Mouse (Mus musculus): ENCODE results near the gene Wdfy3. TPM values are rescaled to one million over a fixed set of nuclear protein-coding genes. Genes with fewer than 3 reads are reported as not detected.

Wdfy3 gene
- polyA plus RNA-seq, 1 experiment from 2014 or later = 14.3 TPM

DNA sequence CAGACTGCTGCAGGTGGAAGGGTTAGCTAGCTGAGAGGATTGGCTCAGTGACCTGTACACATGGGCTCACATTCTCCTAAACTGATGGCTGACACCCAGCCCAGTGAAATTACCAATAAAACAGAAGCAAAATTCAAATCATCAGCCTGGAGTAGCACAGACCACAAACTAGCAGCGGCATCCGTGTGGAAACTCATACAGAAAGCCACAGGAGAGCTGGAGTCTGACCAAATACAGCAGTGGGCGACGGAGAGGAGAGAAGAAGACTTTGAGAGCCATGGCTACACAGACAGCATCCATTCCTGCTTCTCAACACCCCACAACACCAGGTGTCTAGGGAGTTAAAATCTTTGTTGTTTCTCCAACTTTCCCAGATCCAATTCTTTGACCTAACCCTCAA lies 110.8 kb downstream of the Wdfy3 start:
- Histone ChIP-seq H3K36me3 (ENCODE audit: control insufficient read depth, insufficient read depth, low read length) (peaks cover 11% of the 10 kb centered on the region), H3K4me3 (ENCODE audit: low read depth, low read length) (no peak overlapping the region), H3K9ac (ENCODE audit: low read depth, low read length) (no peak overlapping the region), H3K9me3 (replicated peaks; ENCODE audit: control insufficient read depth, low read length) (no peaks in the 10 kb centered on the region), H3K27me3 (ENCODE audit: control insufficient read depth, insufficient read depth, low read length) (no peaks in the 10 kb centered on the region), H3K4me1 (ENCODE audit: control insufficient read depth, insufficient read depth, low read length) (no peaks in the 10 kb centered on the region), H3K4me2 (no peak overlapping the region), H3K27ac (ENCODE audit: low read depth, low read length) (no peak overlapping the region)
- ATAC-seq (replicated peaks; ENCODE audit: insufficient number of reproducible peaks, low FRiP score, low TSS enrichment) = no peak
- WGBS (ENCODE audit: insufficient replicate concordance) = 98% methylated on average over 4 of the region's 4 CpGs

DNA sequence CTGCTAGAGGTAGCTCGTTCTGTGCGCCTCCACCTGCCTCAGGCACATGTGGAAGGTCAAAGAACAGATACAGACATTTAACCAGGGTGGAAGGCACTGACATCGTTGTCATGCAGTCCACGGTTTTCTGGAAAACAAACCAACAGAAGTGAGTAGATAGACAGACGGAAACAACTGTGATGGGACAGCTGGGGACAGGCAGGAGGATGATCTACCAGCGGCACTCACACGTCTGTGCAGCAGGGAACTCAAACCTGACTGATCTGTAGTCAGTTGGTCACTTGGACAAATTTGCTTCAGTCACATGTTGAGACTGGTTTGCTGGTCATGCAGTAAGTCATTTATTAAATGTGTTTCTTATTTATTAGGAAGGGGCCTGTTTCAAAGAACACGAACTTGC lies 112.3 kb downstream of the Wdfy3 start:
- Histone ChIP-seq H3K27ac (ENCODE audit: low read depth, low read length) (no peak overlapping the region), H3K4me3 (ENCODE audit: low read depth, low read length) (no peak overlapping the region), H3K9me3 (replicated peaks; ENCODE audit: control insufficient read depth, low read length) (no peaks in the 10 kb centered on the region), H3K4me2 (no peak overlapping the region), H3K4me1 (ENCODE audit: control insufficient read depth, insufficient read depth, low read length) (no peaks in the 10 kb centered on the region), H3K9ac (ENCODE audit: low read depth, low read length) (no peak overlapping the region), H3K27me3 (ENCODE audit: control insufficient read depth, insufficient read depth, low read length) (no peaks in the 10 kb centered on the region), H3K36me3 (ENCODE audit: control insufficient read depth, insufficient read depth, low read length) (peaks cover 11% of the 10 kb centered on the region)
- ATAC-seq (replicated peaks; ENCODE audit: insufficient number of reproducible peaks, low FRiP score, low TSS enrichment) = no peak
- WGBS (ENCODE audit: insufficient replicate concordance) = 82% methylated on average over 8 of the region's 8 CpGs

DNA sequence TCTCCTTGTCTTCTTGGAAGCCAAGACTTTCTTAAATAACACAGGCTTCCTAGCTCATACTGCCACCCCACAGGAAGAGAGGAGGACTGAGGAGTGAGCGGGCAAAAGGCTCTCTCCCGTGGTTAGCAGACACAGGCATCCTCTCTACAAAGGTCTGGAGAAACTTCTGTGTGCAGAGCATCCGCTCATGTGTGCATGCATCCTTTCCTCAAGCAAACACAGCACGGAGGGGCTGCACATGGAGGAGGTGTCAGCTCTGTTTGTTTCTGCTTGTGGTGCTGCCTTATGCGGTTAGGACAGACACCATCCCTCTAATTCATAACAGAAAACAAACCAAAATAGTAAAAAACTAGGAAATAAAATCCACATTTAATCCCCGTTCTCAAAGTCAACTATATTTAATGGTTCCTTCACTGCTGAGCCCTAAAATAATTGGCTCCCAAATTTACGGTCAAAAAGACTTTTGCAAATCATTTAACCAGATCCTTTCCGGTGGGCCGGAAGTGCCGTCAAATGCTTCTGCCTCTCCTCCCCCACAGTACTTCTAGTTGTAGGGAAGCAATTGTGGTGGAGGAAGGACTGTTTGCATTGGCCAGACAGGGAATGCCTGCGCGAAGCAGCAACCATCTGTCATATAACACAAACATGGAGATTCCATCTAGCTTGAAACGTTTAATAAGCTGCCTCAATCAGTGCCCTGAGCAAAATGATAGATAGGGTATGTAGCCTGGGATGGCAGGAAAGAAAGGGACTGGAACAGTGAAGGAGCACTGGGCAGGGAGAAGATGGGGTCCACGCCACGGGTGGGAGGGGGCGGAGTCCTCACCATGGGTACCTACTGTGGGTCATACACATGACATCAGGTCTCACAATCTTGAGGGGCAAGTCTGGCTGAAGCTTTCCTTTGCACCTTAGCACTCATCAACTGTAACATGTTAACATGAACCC lies 115.1 kb downstream of the Wdfy3 start:
- H3K27ac ChIP-seq (ENCODE audit: low read depth, low read length) = no peak overlapping the region
- no peaks in the 10 kb centered on the region for H3K27me3 ChIP-seq (ENCODE audit: control insufficient read depth, insufficient read depth, low read length)
- H3K4me2 ChIP-seq = no peak overlapping the region
- no peak overlapping the region for H3K4me3 ChIP-seq (ENCODE audit: low read depth, low read length)
- H3K4me1 ChIP-seq (ENCODE audit: control insufficient read depth, insufficient read depth, low read length) = no peaks in the 10 kb centered on the region
- no peak for ATAC-seq (replicated peaks; ENCODE audit: insufficient number of reproducible peaks, low FRiP score, low TSS enrichment)
- no peaks in the 10 kb centered on the region for H3K9me3 ChIP-seq (replicated peaks; ENCODE audit: control insufficient read depth, low read length)
- H3K36me3 ChIP-seq (ENCODE audit: control insufficient read depth, insufficient read depth, low read length) = peaks cover 17% of the 10 kb centered on the region
- H3K9ac ChIP-seq (ENCODE audit: low read depth, low read length) = no peak overlapping the region
- WGBS (ENCODE audit: insufficient replicate concordance) = 87% methylated on average over 16 of the region's 16 CpGs

DNA sequence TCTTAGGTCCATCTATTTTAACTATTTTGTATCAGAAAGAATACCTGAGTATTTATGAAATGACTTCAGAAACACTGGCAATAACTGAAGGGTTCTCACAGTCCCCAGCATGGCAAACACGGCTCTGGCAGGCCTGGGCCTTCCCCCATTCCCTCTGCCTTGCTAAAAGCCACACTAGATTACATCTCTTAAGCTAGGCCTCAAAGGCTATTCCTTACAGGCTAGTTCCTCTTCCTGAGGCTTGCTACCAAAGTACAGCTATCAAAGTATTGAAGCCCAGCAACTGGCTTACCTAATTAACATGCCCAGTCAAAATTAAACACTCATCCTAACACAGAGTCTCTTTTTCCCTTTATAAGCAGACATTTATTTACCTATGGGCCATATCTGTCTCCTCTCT lies 117.8 kb downstream of the Wdfy3 start:
- ATAC-seq (replicated peaks; ENCODE audit: insufficient number of reproducible peaks, low FRiP score, low TSS enrichment) = no peak
- Histone ChIP-seq H3K4me2 (no peak overlapping the region), H3K4me3 (ENCODE audit: low read depth, low read length) (no peak overlapping the region), H3K9me3 (replicated peaks; ENCODE audit: control insufficient read depth, low read length) (no peaks in the 10 kb centered on the region), H3K27me3 (ENCODE audit: control insufficient read depth, insufficient read depth, low read length) (no peaks in the 10 kb centered on the region), H3K27ac (ENCODE audit: low read depth, low read length) (no peak overlapping the region), H3K9ac (ENCODE audit: low read depth, low read length) (no peak overlapping the region), H3K36me3 (ENCODE audit: control insufficient read depth, insufficient read depth, low read length) (peaks cover 26% of the 10 kb centered on the region), H3K4me1 (ENCODE audit: control insufficient read depth, insufficient read depth, low read length) (no peaks in the 10 kb centered on the region)
- WGBS (ENCODE audit: insufficient replicate concordance) = 85% methylated on average over 1 of the region's 1 CpGs

DNA sequence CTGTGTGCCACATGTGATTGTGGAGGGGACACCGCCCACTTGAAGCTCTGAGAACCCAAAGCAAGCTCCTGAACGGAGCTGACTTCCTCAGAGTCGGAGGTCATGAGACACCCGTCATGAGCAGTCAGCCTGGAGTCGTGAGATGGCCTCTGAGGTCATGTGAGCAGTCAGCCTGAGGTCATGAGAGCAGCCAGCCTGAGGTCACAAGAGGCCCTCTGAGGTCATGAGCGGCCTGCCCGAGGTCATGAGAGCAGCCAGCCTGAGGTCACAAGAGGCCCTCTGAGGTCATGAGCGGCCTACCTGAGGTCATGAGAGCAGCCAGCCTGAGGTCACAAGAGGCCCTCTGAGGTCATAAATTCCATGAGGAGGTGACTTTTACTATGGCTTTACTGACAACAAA lies 120.4 kb downstream of the Wdfy3 start:
- H3K4me1 ChIP-seq (ENCODE audit: control insufficient read depth, insufficient read depth, low read length) = no peaks in the 10 kb centered on the region
- peaks cover 26% of the 10 kb centered on the region for H3K36me3 ChIP-seq (ENCODE audit: control insufficient read depth, insufficient read depth, low read length)
- H3K9ac ChIP-seq (ENCODE audit: low read depth, low read length) = no peak overlapping the region
- no peak overlapping the region for H3K4me3 ChIP-seq (ENCODE audit: low read depth, low read length)
- no peak for ATAC-seq (replicated peaks; ENCODE audit: insufficient number of reproducible peaks, low FRiP score, low TSS enrichment)
- H3K4me2 ChIP-seq = no peak overlapping the region
- no peak overlapping the region for H3K27ac ChIP-seq (ENCODE audit: low read depth, low read length)
- no peaks in the 10 kb centered on the region for H3K9me3 ChIP-seq (replicated peaks; ENCODE audit: control insufficient read depth, low read length)
- WGBS (ENCODE audit: insufficient replicate concordance) = 75% methylated on average over 8 of the region's 8 CpGs
- H3K27me3 ChIP-seq (ENCODE audit: control insufficient read depth, insufficient read depth, low read length) = no peaks in the 10 kb centered on the region

DNA sequence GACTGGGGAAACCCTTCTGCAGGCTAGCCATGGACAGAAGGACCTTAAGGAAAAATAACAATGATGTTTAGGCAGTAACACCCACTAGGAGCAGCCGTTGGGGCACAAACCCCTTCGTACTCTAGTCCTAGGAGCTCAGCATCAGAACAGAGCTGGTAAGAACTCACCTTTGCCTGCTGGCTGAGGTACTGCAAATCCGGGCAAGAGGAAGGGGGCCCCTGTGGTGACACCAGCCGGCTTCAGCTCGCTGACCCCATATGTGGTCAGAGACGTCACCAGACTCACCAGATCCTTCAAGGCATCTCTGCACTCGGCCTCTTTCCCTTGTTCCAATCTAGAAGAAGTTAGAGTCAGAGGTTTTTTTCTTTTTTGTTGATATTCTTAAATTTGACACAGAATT lies 121.1 kb downstream of the Wdfy3 start:
- H3K4me3 ChIP-seq (ENCODE audit: low read depth, low read length) = no peak overlapping the region
- no peaks in the 10 kb centered on the region for H3K4me1 ChIP-seq (ENCODE audit: control insufficient read depth, insufficient read depth, low read length)
- no peak overlapping the region for H3K4me2 ChIP-seq
- H3K36me3 ChIP-seq (ENCODE audit: control insufficient read depth, insufficient read depth, low read length) = peaks cover 31% of the 10 kb centered on the region
- no peaks in the 10 kb centered on the region for H3K27me3 ChIP-seq (ENCODE audit: control insufficient read depth, insufficient read depth, low read length)
- H3K9me3 ChIP-seq (replicated peaks; ENCODE audit: control insufficient read depth, low read length) = no peaks in the 10 kb centered on the region
- WGBS (ENCODE audit: insufficient replicate concordance) = 89% methylated on average over 7 of the region's 7 CpGs
- no peak overlapping the region for H3K27ac ChIP-seq (ENCODE audit: low read depth, low read length)
- ATAC-seq (replicated peaks; ENCODE audit: insufficient number of reproducible peaks, low FRiP score, low TSS enrichment) = no peak
- no peak overlapping the region for H3K9ac ChIP-seq (ENCODE audit: low read depth, low read length)

DNA sequence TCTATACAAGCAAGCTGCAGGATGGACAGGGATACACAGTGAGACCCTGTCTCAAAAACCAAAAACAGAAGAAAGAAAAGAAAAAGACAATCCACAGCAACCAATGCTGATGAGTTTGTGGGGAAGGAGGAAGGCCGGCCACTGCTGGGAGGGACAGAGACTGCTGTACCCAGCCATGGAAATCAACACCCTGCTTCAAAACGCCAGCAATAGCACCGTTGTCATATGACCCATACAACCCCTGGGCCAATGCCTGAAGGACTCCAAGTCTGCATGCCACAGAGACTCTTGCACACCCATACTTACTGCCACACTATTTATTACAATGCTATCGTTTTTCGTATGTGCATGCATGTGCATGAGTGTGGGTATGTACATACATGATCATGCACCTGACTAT lies 124.0 kb downstream of the Wdfy3 start:
- Histone ChIP-seq H3K36me3 (ENCODE audit: control insufficient read depth, insufficient read depth, low read length) (peaks cover 48% of the 10 kb centered on the region), H3K27me3 (ENCODE audit: control insufficient read depth, insufficient read depth, low read length) (no peaks in the 10 kb centered on the region), H3K4me2 (no peak overlapping the region), H3K9ac (ENCODE audit: low read depth, low read length) (no peak overlapping the region), H3K27ac (ENCODE audit: low read depth, low read length) (no peak overlapping the region), H3K9me3 (replicated peaks; ENCODE audit: control insufficient read depth, low read length) (no peaks in the 10 kb centered on the region), H3K4me1 (ENCODE audit: control insufficient read depth, insufficient read depth, low read length) (no peaks in the 10 kb centered on the region), H3K4me3 (ENCODE audit: low read depth, low read length) (no peak overlapping the region)
- 82% methylated on average over 5 of the region's 5 CpGs for WGBS (ENCODE audit: insufficient replicate concordance)
- ATAC-seq (replicated peaks; ENCODE audit: insufficient number of reproducible peaks, low FRiP score, low TSS enrichment) = no peak

DNA sequence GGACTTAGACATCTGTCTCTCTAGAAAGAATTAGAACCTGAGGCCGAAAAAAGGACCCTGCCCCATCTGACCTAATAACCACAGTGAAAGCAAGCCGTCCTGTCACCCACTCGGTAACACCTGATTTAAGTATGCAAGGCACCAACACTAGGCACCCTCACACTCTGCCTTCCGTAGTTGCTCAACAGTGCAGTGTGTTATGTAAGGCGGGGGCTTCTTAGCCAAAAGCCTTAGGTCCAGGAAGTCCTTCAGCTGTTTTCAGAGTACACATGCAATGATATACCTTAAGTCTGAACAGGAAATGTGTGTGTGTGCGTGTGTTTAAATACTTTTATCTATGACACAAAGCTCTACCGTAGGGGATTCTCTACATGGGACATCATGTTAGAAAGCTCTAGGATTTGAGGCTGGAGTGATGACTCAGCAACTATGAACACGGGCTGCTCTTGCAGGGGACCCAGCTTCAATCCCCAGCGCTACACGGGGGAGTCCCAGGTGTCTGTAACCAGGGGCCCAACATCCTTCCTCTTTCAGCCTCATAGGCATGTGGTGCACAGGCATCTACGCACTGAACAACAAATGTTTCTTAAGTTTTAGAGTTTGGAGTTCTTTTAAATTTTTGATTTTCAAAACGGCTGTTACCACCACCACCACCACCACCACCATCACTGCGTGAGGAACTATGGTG lies 131.7 kb downstream of the Wdfy3 start:
- Histone ChIP-seq H3K27ac (ENCODE audit: low read depth, low read length) (no peak overlapping the region), H3K4me1 (ENCODE audit: control insufficient read depth, insufficient read depth, low read length) (peaks cover 7% of the 10 kb centered on the region), H3K36me3 (ENCODE audit: control insufficient read depth, insufficient read depth, low read length) (peaks cover 30% of the 10 kb centered on the region), H3K9ac (ENCODE audit: low read depth, low read length) (no peak overlapping the region), H3K4me3 (ENCODE audit: low read depth, low read length) (no peak overlapping the region), H3K9me3 (replicated peaks; ENCODE audit: control insufficient read depth, low read length) (no peaks in the 10 kb centered on the region), H3K4me2 (no peak overlapping the region), H3K27me3 (ENCODE audit: control insufficient read depth, insufficient read depth, low read length) (no peaks in the 10 kb centered on the region)
- 90% methylated on average over 13 of the region's 13 CpGs for WGBS (ENCODE audit: insufficient replicate concordance)
- ATAC-seq (replicated peaks; ENCODE audit: insufficient number of reproducible peaks, low FRiP score, low TSS enrichment) = no peak

Measured in heart, embryonic 11.5 days (tissue).